Mouse (Mus musculus): ENCODE measurements around the gene Tmem56.

- TF ChIP-seq CTCF (IDR thresholded peaks at IDR 0.05; ENCODE audit: borderline replicate concordance, control insufficient read depth, extremely low read depth, insufficient read depth, low read length, poor library complexity) (no peak), POLR2A (IDR thresholded peaks at IDR 0.05; ENCODE audit: control insufficient read depth, extremely low read depth, insufficient read depth, low read length, poor library complexity) (no peak)
Measured at GRCm38 (mm10) chr3:121171872-121172265, 111.0 kb downstream of the Tmem56 start.
